Mouse (Mus musculus): ENCODE results near the gene Zfp595. TPM values are rescaled to one million over a fixed set of nuclear protein-coding genes. Genes with fewer than 3 reads are reported as not detected.

Zfp595 gene
- polyA plus RNA-seq, 1 experiment from 2014 or later: 2.4 TPM

GRCm38 (mm10) chr13:67268568-67269369 lies 63.6 kb downstream of the Zfp595 start:
- Histone ChIP-seq H3K9me3 (replicated peaks; ENCODE audit: low read length) (no peaks in the 10 kb centered on the region), H3K4me3 (replicated peaks; ENCODE audit: low read depth, low read length) (peak overlapping the region; percentile 85), H3K4me2 (ENCODE audit: low read length) (peak overlapping the region; percentile 71), H3K27ac (peak overlapping the region; percentile 75; the same call in 1 of the 2 replicates), H3K4me1 (replicated peaks; ENCODE audit: insufficient read depth, low read length) (no peaks in the 10 kb centered on the region), H3K27me3 (ENCODE audit: insufficient read depth, low read length) (no peaks in the 10 kb centered on the region), H3K9ac (ENCODE audit: low read depth, low read length) (peak overlapping the region; percentile 62; the same call in 1 of the 2 replicates), H3K36me3 (ENCODE audit: insufficient read depth, low read length) (no peaks in the 10 kb centered on the region)
- DNase-seq (ENCODE audit: low spot score) (peak; percentile 90), ATAC-seq (replicated peaks; ENCODE audit: low FRiP score, low read depth) (peak; percentile 97)
- WGBS: 7% methylated on average over 18 of the region's 18 CpGs
- TF ChIP-seq CTCF (IDR thresholded peaks at IDR 0.05; ENCODE audit: low read depth): no peak

Other genes with a start within 250 kb of the Zfp595 start
- 6.0 and 6.4 TPM in 2 replicates for gene Zfp708, start 234.6 kb downstream of the Zfp595 start, polyA plus RNA-seq (2015; fragmentation: Nextera tagmentation; extraction: Ambion mirVana)
- 2.5 and 3.1 TPM in 2 replicates for gene Gm28557, start 224.0 kb downstream of the Zfp595 start, polyA plus RNA-seq (2015; fragmentation: Nextera tagmentation; extraction: Ambion mirVana)
- gene Rslcan18, start 216.3 kb downstream of the Zfp595 start, polyA plus RNA-seq (2015; fragmentation: Nextera tagmentation; extraction: Ambion mirVana): 0.05 and 0.10 TPM in 2 replicates
- gene Zfp759, start 210.9 kb downstream of the Zfp595 start, polyA plus RNA-seq (2015; fragmentation: Nextera tagmentation; extraction: Ambion mirVana): 1.9 and 2.2 TPM in 2 replicates
- gene Rsl1, start 159.4 kb downstream of the Zfp595 start, polyA plus RNA-seq (2015; fragmentation: Nextera tagmentation; extraction: Ambion mirVana): 7.1 and 7.3 TPM in 2 replicates
- gene Zfp455, start 138.1 kb downstream of the Zfp595 start, polyA plus RNA-seq (2015; fragmentation: Nextera tagmentation; extraction: Ambion mirVana): 1.9 and 2.6 TPM in 2 replicates
- gene Zfp458, start 54.1 kb downstream of the Zfp595 start, polyA plus RNA-seq (2015; fragmentation: Nextera tagmentation; extraction: Ambion mirVana): 1.8 and 1.9 TPM in 2 replicates
- gene Zfp457, start 26.1 kb downstream of the Zfp595 start, polyA plus RNA-seq (2015; fragmentation: Nextera tagmentation; extraction: Ambion mirVana): 1.1 and 1.2 TPM in 2 replicates
- gene Gm28044, start 28.0 kb upstream of the Zfp595 start, polyA plus RNA-seq (2015; fragmentation: Nextera tagmentation; extraction: Ambion mirVana): 0.36 and 0.37 TPM in 2 replicates
- 1.1 and 1.3 TPM in 2 replicates for gene Zfp953, start 28.0 kb upstream of the Zfp595 start, polyA plus RNA-seq (2015; fragmentation: Nextera tagmentation; extraction: Ambion mirVana)
- 0.20 and 0.23 TPM in 2 replicates for gene Gm28041, start 43.2 kb upstream of the Zfp595 start, polyA plus RNA-seq (2015; fragmentation: Nextera tagmentation; extraction: Ambion mirVana)
- gene Zfp456, start 43.2 kb upstream of the Zfp595 start, polyA plus RNA-seq (2015; fragmentation: Nextera tagmentation; extraction: Ambion mirVana): 1.6 and 1.9 TPM in 2 replicates
- 5.4 and 7.8 TPM in 2 replicates for gene Zfp429, start 67.2 kb upstream of the Zfp595 start, polyA plus RNA-seq (2015; fragmentation: Nextera tagmentation; extraction: Ambion mirVana)
- 1.1 and 1.4 TPM in 2 replicates for gene Zfp459, start 88.8 kb upstream of the Zfp595 start, polyA plus RNA-seq (2015; fragmentation: Nextera tagmentation; extraction: Ambion mirVana)
- 9.7 TPM in 2 replicates for gene Zfp874a, start 119.1 kb upstream of the Zfp595 start, polyA plus RNA-seq (2015; fragmentation: Nextera tagmentation; extraction: Ambion mirVana)
- gene Zfp874b, start 151.7 kb upstream of the Zfp595 start, polyA plus RNA-seq (2015; fragmentation: Nextera tagmentation; extraction: Ambion mirVana): 3.1 and 3.4 TPM in 2 replicates
- 10.9 and 13.7 TPM in 2 replicates for gene Zfp58, start 168.0 kb upstream of the Zfp595 start, polyA plus RNA-seq (2015; fragmentation: Nextera tagmentation; extraction: Ambion mirVana)
- not detected in 2 replicates for gene Gm26965, start 193.6 kb upstream of the Zfp595 start, polyA plus RNA-seq (2015; fragmentation: Nextera tagmentation; extraction: Ambion mirVana)
- gene Zfp87, start 193.6 kb upstream of the Zfp595 start, polyA plus RNA-seq (2015; fragmentation: Nextera tagmentation; extraction: Ambion mirVana): 30.4 and 38.3 TPM in 2 replicates
- 9.0 and 9.8 TPM in 2 replicates for gene Zfp748, start 221.3 kb upstream of the Zfp595 start, polyA plus RNA-seq (2015; fragmentation: Nextera tagmentation; extraction: Ambion mirVana)